Mouse (Mus musculus) stomach, postnatal 0 days (tissue): ENCODE data around the gene Tnfrsf14. TPM values are rescaled to one million over a fixed set of nuclear protein-coding genes. Genes with fewer than 3 reads are reported as not detected.
A peak's percentile ranks its signal among the peaks of the same experiment; 100 is the strongest.

Source experiments
- ATAC-seq: fragments of 200-750 bp; cut with Nextera tagmentation; 2 replicates; pipeline ENCODE4 v1.8.0; 2017; ENCODE audit not compliant: low FRiP score, low TSS enrichment
- DNase-seq: peaks from one replicate; pipeline ENCODE4 v3.0.0-alpha.2; 2016; ENCODE audit warnings: low spot score
- H3K27ac ChIP-seq: fragments of 300-500 bp; sonication (generic); replicated peaks from 2 replicates; pipeline ENCODE4 v1.5.1; 2014; ENCODE audit warnings: mild to moderate bottlenecking, control low read depth
- H3K27me3 ChIP-seq: fragments of 300-500 bp; sonication (generic); 2 replicates; pipeline ENCODE4 v1.6.1; 2014; ENCODE audit warnings: low read length; ENCODE audit not compliant: control insufficient read depth, insufficient read depth
- H3K36me3 ChIP-seq: fragments of 300-500 bp; sonication (generic); 2 replicates; pipeline ENCODE4 v1.6.1; 2014; ENCODE audit warnings: low read length, mixed read lengths; ENCODE audit not compliant: control insufficient read depth, insufficient read depth
- H3K4me1 ChIP-seq: fragments of 300-500 bp; sonication (generic); replicated peaks from 2 replicates; pipeline ENCODE4 v1.6.1; 2014; ENCODE audit warnings: antibody characterized with exemption; ENCODE audit not compliant: control insufficient read depth, insufficient read depth
- H3K4me2 ChIP-seq: fragments of 300-500 bp; sonication (generic); replicated peaks from 2 replicates; pipeline ENCODE4 v1.6.1; 2014; ENCODE audit warnings: low read depth, mild to moderate bottlenecking, control low read depth, moderate library complexity
- H3K4me3 ChIP-seq: fragments of 300-500 bp; sonication (generic); 2 replicates; pipeline ENCODE4 v1.5.1; 2014; ENCODE audit warnings: low read depth, low read length, control low read depth
- H3K9ac ChIP-seq: fragments of 300-500 bp; sonication (generic); 2 replicates; pipeline ENCODE4 v1.6.1; 2014; ENCODE audit warnings: mild to moderate bottlenecking, low read length, control low read depth, mixed read lengths
- H3K9me3 ChIP-seq: fragments of 300-500 bp; sonication (generic); 2 replicates; pipeline ENCODE4 v1.6.1; 2016; ENCODE audit warnings: low read length; ENCODE audit not compliant: control insufficient read depth
- CTCF ChIP-seq: IDR thresholded peaks from 2 replicates; pipeline ENCODE4 v1.5.1; 2016; ENCODE audit warnings: antibody characterized with exemption, low read depth, mild to moderate bottlenecking, moderate library complexity
- EP300 ChIP-seq: optimal IDR thresholded peaks from 2 replicates; pipeline ENCODE3; 2016; ENCODE audit warnings: antibody characterized with exemption
- WGBS: fragments of 180-500 bp; shearing (Covaris S2); extraction: QIAGEN DNeasy Blood & Tissue Kit; methylation state at CpG from one replicate; pipeline ENCODE4 v1.1.7; 2014; 5-methylcytosine and 5-hydroxymethylcytosine counted together
- polyA plus RNA-seq: library from polyadenylated mRNA; unstranded; fragments of >200 nt; fragmentation: Nextera tagmentation; extraction: Ambion mirVana; gene quantifications from 2 replicates; pipeline ENCODE4 v1.2.1, GENCODE M21; 2015

The Tnfrsf14 gene
- polyA plus RNA-seq, 1 experiment from 2014 or later, result 0.61 TPM

DNA sequence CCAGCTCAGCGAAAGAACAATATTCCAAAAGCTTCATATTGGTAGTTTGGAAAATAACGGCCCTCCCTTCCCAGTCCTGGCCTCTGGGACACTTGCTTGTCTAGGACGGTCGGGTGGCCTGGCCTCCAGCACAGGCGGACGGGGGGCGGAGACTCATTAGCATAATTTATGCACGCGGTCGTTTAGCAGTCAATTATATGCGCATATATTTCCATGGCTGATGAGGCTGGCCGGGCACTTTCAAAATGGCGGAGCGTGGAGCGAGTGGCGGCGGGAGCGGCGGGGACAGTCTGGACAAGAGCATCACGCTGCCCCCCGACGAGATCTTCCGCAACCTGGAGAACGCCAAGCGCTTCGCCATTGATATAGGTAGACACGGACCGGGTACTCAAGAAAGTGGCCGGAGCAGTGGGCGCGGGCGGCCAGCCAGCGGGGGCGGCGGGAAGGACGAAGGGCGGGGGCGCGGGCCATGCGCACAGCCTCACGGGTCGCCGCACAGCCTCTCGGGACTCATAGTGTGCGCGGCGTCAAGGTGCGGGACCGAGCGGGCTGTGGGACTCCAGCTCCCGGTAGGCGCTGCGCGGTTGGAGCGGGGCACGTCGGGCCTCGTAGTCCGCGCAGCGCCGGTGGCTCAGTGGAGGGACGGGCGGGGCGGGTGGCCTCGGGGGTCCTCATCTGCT lies 35.7 kb upstream of the Tnfrsf14 start, which contains the start of gene Pank4:
TSS of gene Pank4 (plus strand) at position 223 of the 680 bp plus-strand sequence.
- under 1% methylated on average over 54 of the region's 66 CpGs for WGBS
- H3K9ac ChIP-seq, result peak within 1 kb of the TSS; percentile 83
- peak within 1 kb of the TSS; percentile 86 for H3K27ac ChIP-seq
- no peaks in the 10 kb centered on the region for H3K9me3 ChIP-seq
- TF ChIP-seq CTCF, result no peak
- no peak for TF ChIP-seq EP300
- DNase-seq (peak; percentile 91), ATAC-seq (peak; percentile 96)
- peak within 1 kb of the TSS; percentile 88 for H3K4me2 ChIP-seq
- H3K4me3 ChIP-seq, result peak within 1 kb of the TSS; percentile 77
- peaks cover 15% of the 10 kb centered on the region for H3K4me1 ChIP-seq
- H3K27me3 ChIP-seq, result peaks cover 9% of the 10 kb centered on the region; the same call in 1 of the 2 replicates
- H3K36me3 ChIP-seq, result peaks cover under 1% of the 10 kb centered on the region; the same call in 1 of the 2 replicates

DNA sequence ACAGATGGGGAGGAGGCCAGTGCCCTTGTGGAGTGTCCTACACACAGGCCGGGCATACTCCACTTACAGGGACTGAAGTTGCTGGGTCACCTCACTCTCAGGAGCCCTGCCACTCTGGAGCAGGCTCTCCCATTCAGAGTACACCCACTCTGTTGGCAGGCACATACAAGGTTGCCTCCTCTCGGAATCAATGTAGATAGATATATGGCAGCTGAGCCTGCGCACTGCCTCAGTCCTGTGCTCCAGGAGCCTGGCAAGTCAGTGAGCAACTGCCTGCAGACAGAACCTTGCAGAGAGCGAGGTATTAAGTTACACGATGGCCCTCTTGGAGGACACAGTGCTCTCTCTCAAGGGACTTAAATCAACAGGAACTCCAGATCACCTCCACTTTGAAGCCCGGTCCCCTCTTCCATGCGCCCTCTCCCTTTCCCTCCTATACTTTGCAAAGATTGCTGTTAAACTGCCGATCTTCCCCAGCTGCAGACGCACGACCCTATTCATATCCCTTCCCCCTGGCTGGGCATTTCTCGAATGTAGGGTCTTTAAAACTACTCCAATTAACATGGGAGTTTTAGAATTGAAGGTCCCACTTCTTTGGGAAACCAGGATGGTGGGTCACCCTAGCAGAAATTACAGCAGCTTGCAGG lies 35.0 kb upstream of the Tnfrsf14 start:
- H3K36me3 ChIP-seq, result no peaks in the 10 kb centered on the region; the same call in 1 of the 2 replicates
- 45% methylated on average over 11 of the region's 11 CpGs for WGBS
- TF ChIP-seq CTCF (no peak), EP300 (no peak)
- ATAC-seq (no peak), DNase-seq (no peak)
- peaks cover 15% of the 10 kb centered on the region for H3K4me1 ChIP-seq
- H3K27me3 ChIP-seq, result peaks cover 9% of the 10 kb centered on the region; the same call in 1 of the 2 replicates
- H3K4me2 ChIP-seq, result peak overlapping the region; percentile 88
- H3K4me3 ChIP-seq, result peak overlapping the region; percentile 77
- H3K27ac ChIP-seq, result peak overlapping the region; percentile 86
- no peaks in the 10 kb centered on the region for H3K9me3 ChIP-seq
- no peak overlapping the region for H3K9ac ChIP-seq

DNA sequence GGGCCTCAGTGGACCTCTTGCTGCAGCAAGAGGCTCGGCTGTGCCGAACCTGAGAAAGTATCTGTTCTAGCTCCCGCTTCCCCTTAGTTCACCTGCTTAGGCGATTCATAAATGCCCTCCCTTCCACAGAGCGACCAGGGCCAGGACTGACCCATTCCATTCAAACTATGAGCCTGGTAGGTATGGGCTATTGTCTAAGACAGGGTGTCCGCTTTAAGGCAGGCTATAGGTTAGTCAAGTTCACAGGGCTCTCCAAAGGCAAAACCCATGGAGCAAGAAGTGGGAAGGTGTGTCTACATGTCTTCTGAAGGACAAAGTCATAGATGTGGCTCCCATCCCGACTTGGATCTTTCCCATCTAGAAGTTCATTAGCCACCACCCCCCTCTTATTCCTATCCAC lies 34.3 kb upstream of the Tnfrsf14 start:
- no peak for ATAC-seq
- Histone ChIP-seq H3K9ac (no peak overlapping the region), H3K9me3 (no peaks in the 10 kb centered on the region), H3K27ac (no peak overlapping the region), H3K4me2 (no peak overlapping the region), H3K27me3 (peaks cover 9% of the 10 kb centered on the region; the same call in 1 of the 2 replicates), H3K36me3 (no peaks in the 10 kb centered on the region; the same call in 1 of the 2 replicates), H3K4me1 (peaks cover 15% of the 10 kb centered on the region), H3K4me3 (no peak overlapping the region)
- 92% methylated on average over 7 of the region's 7 CpGs for WGBS
- DNase-seq, result no peak
- TF ChIP-seq CTCF (no peak), EP300 (no peak)

DNA sequence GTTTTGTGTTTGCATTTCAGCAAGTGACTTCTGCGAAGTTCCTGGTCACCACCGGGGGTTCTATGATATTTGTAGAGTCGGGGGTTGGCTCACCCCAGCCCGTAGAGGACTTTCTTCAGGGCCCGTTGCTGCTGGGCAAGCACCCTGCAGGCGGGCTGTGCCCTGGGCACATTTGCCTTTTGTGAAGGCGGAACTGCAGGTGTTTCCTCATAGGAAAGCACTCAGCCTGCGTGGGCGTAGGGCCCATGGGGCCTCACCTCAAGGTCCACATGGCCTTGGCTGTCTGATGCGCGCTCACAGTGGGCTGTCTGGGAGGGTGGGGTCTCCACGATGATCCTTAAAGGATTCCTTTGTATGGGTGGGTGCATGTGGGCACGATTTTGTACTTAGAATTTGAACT lies 33.5 kb upstream of the Tnfrsf14 start:
- Histone ChIP-seq H3K36me3 (no peaks in the 10 kb centered on the region; the same call in 1 of the 2 replicates), H3K27me3 (peaks cover 9% of the 10 kb centered on the region; the same call in 1 of the 2 replicates), H3K9me3 (no peaks in the 10 kb centered on the region), H3K4me2 (peak overlapping the region; percentile 68), H3K9ac (no peak overlapping the region), H3K4me3 (peak overlapping the region; percentile 42; the same call in 1 of the 2 replicates), H3K4me1 (peaks cover 15% of the 10 kb centered on the region), H3K27ac (no peak overlapping the region)
- no peak for ATAC-seq
- no peak for DNase-seq
- 35% methylated on average over 13 of the region's 13 CpGs for WGBS
- TF ChIP-seq EP300 (no peak), CTCF (no peak)

DNA sequence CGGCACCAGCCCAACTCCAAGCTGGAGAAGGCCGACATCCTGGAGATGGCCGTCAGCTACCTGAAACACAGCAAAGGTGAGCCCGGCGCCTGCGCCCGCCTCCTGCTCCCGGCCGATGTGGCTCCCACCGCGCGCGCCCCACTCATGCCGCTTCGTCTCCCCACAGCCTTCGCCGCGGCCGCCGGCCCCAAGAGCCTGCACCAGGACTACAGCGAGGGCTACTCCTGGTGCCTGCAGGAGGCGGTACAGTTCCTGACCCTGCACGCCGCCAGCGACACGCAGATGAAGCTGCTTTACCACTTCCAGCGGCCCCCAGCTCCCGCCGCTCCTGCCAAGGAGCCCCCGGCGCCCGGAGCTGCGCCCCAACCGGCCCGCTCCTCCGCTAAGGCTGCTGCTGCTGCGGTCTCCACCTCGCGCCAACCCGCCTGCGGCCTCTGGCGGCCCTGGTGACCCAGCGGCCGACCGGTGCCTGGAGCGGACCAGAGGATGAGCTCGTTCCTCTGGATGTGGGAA lies 32.9 kb upstream of the Tnfrsf14 start:
- H3K27me3 ChIP-seq, result peaks cover 9% of the 10 kb centered on the region; the same call in 1 of the 2 replicates
- no peaks in the 10 kb centered on the region for H3K36me3 ChIP-seq
- peak overlapping the region; percentile 68 for H3K4me2 ChIP-seq
- peak; percentile 42 for DNase-seq
- peak overlapping the region; percentile 42 for H3K4me3 ChIP-seq
- H3K27ac ChIP-seq, result no peak overlapping the region
- peak overlapping the region; percentile 38; the same call in 1 of the 2 replicates for H3K9ac ChIP-seq
- peaks cover 15% of the 10 kb centered on the region for H3K4me1 ChIP-seq
- whole genome bisulfite sequencing, result 2% methylated on average over 41 of the region's 47 CpGs
- no peak for ATAC-seq
- TF ChIP-seq EP300, result no peak
- TF ChIP-seq CTCF, result peak; percentile 40; the same call in 1 of the 2 replicates
- no peaks in the 10 kb centered on the region for H3K9me3 ChIP-seq
